Mouse (Mus musculus) spleen, adult 2 months (tissue): ENCODE results near the gene 1810010D01Rik.

Experiments
- CTCF ChIP-seq: fragments of 200-500 bp; IDR thresholded peaks from 2 replicates; pipeline ENCODE4 v1.5.1; 2011; ENCODE audit warnings: mild to moderate bottlenecking, inconsistent platforms; ENCODE audit not compliant: insufficient read depth, insufficient read length, insufficient replicate concordance; ENCODE audit errors: extremely low read depth
- POLR2A ChIP-seq: fragments of 200-500 bp; IDR thresholded peaks from 2 replicates; pipeline ENCODE4 v1.6.1; 2011; ENCODE audit warnings: low read depth, low read length, inconsistent platforms

DNA sequence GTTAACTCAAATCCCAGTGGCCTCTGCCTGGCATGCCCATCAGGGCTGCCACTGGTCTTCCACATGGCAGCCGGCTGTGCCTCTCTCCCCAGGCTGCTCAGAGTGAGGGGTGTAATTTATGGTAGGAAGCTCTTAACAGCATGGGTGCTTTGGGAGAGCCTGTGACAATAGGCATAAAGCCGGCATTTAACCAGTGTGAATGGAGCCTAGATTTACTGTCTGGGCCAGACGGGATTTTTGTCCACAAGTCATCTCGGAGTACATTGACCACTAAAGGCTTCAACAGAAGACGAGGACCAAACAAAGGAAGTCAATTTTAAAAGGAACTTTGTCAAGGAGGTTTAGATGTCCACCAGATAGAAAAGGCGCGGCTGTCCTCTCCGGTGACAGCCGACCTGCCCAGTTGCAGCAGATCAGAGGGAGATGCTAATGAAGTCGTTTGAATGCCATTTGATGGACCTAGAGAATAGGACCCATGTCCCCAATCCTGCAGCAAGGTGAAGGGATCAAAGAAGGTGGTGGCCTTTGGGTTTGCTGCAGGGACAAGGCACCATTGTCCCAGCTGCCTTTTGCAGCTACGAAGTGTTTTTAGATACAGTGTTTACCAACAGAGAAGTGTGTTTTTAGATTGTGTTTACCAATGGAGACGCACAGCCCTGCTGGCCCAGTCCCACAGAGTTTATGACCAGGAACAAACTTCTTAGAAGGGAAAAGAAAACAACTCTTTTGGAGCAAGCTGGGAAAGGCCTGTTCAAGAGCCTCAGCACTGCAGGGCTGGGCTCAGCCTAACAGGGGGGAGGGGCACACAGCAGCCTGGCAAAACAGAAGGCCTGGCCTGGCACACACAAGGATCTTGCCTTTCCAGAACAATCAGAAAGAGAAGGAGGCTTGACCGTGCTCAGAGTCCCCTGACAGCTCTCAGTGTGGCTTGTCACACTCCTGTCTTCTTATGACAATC lies 48.4 kb downstream of the 1810010D01Rik start:
- TF ChIP-seq CTCF (no peak), POLR2A (no peak)
